Mouse (Mus musculus) cortical plate, adult 2 months (tissue): ENCODE measurements around the gene Bcar1.

Experiments
- CTCF ChIP-seq: fragments of 200-500 bp; IDR thresholded peaks from 2 replicates; pipeline ENCODE4 v1.5.1; 2011; ENCODE audit warnings: mild to moderate bottlenecking, control low read depth, low read length; ENCODE audit not compliant: insufficient read depth; ENCODE audit errors: extremely low read depth
- POLR2A ChIP-seq: fragments of 200-500 bp; IDR thresholded peaks from 2 replicates; pipeline ENCODE4 v1.6.1; 2011; ENCODE audit warnings: mild to moderate bottlenecking, low read length, control low read depth; ENCODE audit not compliant: insufficient read depth; ENCODE audit errors: extremely low read depth

DNA sequence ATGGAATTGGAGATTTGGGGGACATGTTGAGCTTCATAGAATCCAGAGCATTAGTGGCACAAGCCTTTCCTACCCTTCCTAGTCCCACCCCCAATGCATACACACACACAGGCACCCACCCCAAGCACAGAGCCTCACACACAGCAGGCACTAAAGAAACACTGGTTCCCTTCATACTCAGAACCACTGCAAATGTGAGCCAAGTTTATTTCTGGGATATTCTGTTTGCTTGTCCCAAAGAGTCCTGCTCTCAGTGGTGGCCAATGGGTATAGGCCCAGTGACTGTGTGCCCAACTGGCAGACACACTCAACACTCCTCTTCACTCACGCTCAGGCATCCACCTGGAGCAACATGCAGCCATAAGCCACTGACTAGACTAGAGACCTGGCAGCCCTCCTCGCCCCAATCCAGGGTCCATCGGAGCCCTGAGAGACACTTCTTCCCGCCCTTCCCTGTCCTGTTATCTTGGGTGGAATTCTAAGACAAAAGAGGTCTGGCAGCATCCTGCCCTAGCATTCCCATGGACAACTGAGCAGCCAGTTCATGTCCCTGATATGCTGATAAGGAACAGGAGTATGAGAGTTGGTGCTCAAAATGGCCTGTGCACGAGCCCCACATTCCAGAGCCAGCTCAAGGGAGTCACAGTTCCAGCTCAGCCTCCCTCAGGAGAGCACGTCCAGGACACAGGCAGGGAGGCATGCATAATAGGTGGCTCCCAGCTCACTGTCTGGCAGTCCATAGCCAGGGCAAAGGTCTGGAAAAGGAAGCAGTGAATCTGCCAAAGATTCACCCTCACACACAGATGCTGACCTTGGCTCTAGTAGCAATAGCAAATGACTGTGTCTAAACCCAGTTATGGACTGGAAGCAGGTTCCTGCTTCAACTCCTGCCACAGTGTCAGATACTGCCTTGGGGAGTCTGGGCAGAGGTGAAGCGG lies 14.1 kb downstream of the Bcar1 start:
- TF ChIP-seq CTCF: no peak
- no peak for TF ChIP-seq POLR2A
